Mouse (Mus musculus) intestine, embryonic 14.5 days (tissue): Measurements from ENCODE around the gene Dhodh. TPM values are rescaled to one million over a fixed set of nuclear protein-coding genes. Genes with fewer than 3 reads are reported as not detected.

ENCODE experiments used
- ATAC-seq: fragments of 200-750 bp; cut with Nextera tagmentation; replicated peaks from 2 replicates; pipeline ENCODE4 v1.8.0; 2017; ENCODE audit warnings: low read depth, moderate number of reproducible peaks, moderate TSS enrichment, moderate library complexity; ENCODE audit not compliant: low FRiP score, low TSS enrichment
- DNase-seq: peaks from one replicate; pipeline ENCODE4 v3.0.0-alpha.2; 2018; ENCODE audit warnings: low spot score
- H3K27ac ChIP-seq: fragments of 300-500 bp; sonication (generic); 2 replicates; pipeline ENCODE4 v1.5.1; 2014; ENCODE audit warnings: low read depth, mild to moderate bottlenecking, control low read depth
- H3K27me3 ChIP-seq: fragments of 300-500 bp; sonication (generic); replicated peaks from 2 replicates; pipeline ENCODE4 v1.6.1; 2014; ENCODE audit warnings: low read length, control low read depth; ENCODE audit not compliant: control insufficient read depth, insufficient read depth
- H3K36me3 ChIP-seq: fragments of 300-500 bp; sonication (generic); 2 replicates; pipeline ENCODE4 v1.6.1; 2014; ENCODE audit warnings: low read length, control low read depth; ENCODE audit not compliant: control insufficient read depth, insufficient read depth
- H3K4me1 ChIP-seq: fragments of 300-500 bp; sonication (generic); replicated peaks from 2 replicates; pipeline ENCODE4 v1.6.1; 2014; ENCODE audit warnings: low read length, control low read depth, mixed read lengths; ENCODE audit not compliant: control insufficient read depth, insufficient read depth
- H3K4me2 ChIP-seq: fragments of 300-500 bp; sonication (generic); 2 replicates; pipeline ENCODE4 v1.6.1; 2014; ENCODE audit warnings: low read length
- H3K4me3 ChIP-seq: fragments of 300-500 bp; sonication (generic); 2 replicates; pipeline ENCODE4 v1.5.1; 2014; ENCODE audit warnings: low read depth, low read length, control low read depth, mixed read lengths
- H3K9ac ChIP-seq: fragments of 300-500 bp; sonication (generic); 2 replicates; pipeline ENCODE4 v1.6.1; 2014; ENCODE audit warnings: mild to moderate bottlenecking, low read length
- H3K9me3 ChIP-seq: fragments of 300-500 bp; sonication (generic); 2 replicates; pipeline ENCODE4 v1.6.1; 2016; ENCODE audit warnings: low read length, control low read depth; ENCODE audit not compliant: control insufficient read depth
- WGBS: fragments of 180-500 bp; shearing (Covaris S2); extraction: QIAGEN DNeasy Blood & Tissue Kit; methylation state at CpG from one replicate; pipeline ENCODE4 v1.1.7; 2014; 5-methylcytosine and 5-hydroxymethylcytosine counted together
- polyA plus RNA-seq: library from polyadenylated mRNA; unstranded; fragments of >200 nt; fragmentation: Nextera tagmentation; extraction: Ambion mirVana; gene quantifications from 2 replicates; pipeline ENCODE4 v1.2.1, GENCODE M21; 2014

The Dhodh gene
- polyA plus RNA-seq, 1 experiment from 2014 or later, result 58.8 TPM

DNA sequence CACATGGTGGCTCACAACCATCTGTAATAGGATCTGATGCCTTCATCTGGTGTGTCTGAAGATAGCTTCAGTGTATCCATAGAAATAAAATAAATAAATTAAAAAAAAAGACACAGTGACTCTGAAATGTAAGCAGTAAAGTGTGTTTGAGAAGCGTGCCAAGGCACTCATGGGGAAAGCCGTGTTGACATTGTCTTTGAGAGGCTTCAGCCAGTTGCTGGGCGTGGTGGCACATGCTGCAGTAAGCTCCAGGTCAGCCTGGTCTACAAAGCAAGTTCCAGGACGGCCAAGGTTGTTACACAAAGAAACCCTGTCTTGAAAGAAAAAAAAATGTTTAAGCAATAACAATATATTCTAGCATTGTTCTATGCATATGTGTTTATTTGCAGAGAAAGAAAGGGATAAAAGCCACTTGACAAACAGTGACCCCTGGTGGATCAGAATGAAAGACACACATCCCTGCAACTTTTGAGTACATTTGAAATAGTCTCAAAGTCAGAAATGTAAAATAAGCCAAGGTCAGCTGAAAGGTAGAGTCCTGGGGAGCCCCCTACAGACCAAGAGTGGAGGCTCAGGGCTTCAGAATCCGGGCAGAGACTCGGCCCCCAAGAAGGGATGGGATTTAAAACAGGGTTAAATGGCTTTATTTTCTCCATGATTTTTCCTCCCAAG, 15.2 kb downstream of the Dhodh start:
- H3K4me3 ChIP-seq, result no peak overlapping the region
- H3K9ac ChIP-seq, result no peak overlapping the region
- H3K9me3 ChIP-seq, result no peaks in the 10 kb centered on the region
- H3K4me1 ChIP-seq, result no peaks in the 10 kb centered on the region
- no peaks in the 10 kb centered on the region for H3K27me3 ChIP-seq
- ATAC-seq, result no peak
- no peak for DNase-seq
- H3K4me2 ChIP-seq, result no peak overlapping the region
- WGBS, result 74% methylated on average over 6 of the region's 6 CpGs
- no peak overlapping the region for H3K27ac ChIP-seq
- H3K36me3 ChIP-seq, result peaks cover 39% of the 10 kb centered on the region

- no peak overlapping the region for H3K4me3 ChIP-seq
- no peak for ATAC-seq
- DNase-seq, result no peak
- no peak overlapping the region for H3K27ac ChIP-seq
- H3K27me3 ChIP-seq, result no peaks in the 10 kb centered on the region
- WGBS, result 78% methylated on average over 5 of the region's 5 CpGs
- no peaks in the 10 kb centered on the region for H3K4me1 ChIP-seq
- H3K9me3 ChIP-seq, result no peaks in the 10 kb centered on the region
- H3K9ac ChIP-seq, result no peak overlapping the region
- H3K4me2 ChIP-seq, result no peak overlapping the region
- H3K36me3 ChIP-seq, result peaks cover 36% of the 10 kb centered on the region
Observed at GRCm38 (mm10) chr8:109592164-109592563, 16.3 kb downstream of the Dhodh start.

GRCm38 (mm10) chr8:109591367-109591766, 17.1 kb downstream of the Dhodh start:
- no peak overlapping the region for H3K27ac ChIP-seq
- peaks cover 33% of the 10 kb centered on the region for H3K36me3 ChIP-seq
- no peak for DNase-seq
- H3K4me3 ChIP-seq, result no peak overlapping the region
- no peak overlapping the region for H3K9ac ChIP-seq
- H3K4me2 ChIP-seq, result no peak overlapping the region
- ATAC-seq, result no peak
- H3K27me3 ChIP-seq, result no peaks in the 10 kb centered on the region
- no peaks in the 10 kb centered on the region for H3K9me3 ChIP-seq
- H3K4me1 ChIP-seq, result no peaks in the 10 kb centered on the region
- 85% methylated on average over 3 of the region's 3 CpGs for WGBS

DNA sequence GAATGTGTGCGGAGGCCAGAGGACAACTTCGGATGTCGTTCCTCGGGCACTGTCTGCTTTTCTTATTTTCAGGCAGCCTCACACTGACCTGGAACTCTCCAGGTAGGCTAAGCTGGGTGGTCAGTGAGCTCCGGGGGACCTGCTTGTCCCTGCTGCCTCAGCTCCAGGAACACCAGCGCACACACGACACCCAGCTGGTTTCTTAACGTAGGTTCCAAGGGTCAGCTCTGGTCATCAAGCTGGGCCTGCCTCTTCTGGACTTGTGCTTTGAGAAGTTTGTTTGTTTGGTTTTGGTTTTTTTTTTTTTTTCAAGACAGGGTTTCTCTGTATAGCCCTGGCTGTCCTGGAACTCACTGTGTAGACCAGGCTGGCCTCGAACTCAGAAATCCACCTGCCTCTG, 17.6 kb downstream of the Dhodh start:
- ATAC-seq (no peak), DNase-seq (no peak)
- Histone ChIP-seq H3K9ac (no peak overlapping the region), H3K9me3 (no peaks in the 10 kb centered on the region), H3K4me2 (no peak overlapping the region), H3K27me3 (no peaks in the 10 kb centered on the region), H3K27ac (no peak overlapping the region), H3K4me3 (no peak overlapping the region), H3K36me3 (peaks cover 33% of the 10 kb centered on the region), H3K4me1 (no peaks in the 10 kb centered on the region)
- WGBS, result 87% methylated on average over 9 of the region's 9 CpGs

GRCm38 (mm10) chr8:109586972-109587504, 21.4 kb downstream of the Dhodh start:
- Histone ChIP-seq H3K36me3 (peaks cover 5% of the 10 kb centered on the region), H3K9ac (no peak overlapping the region), H3K9me3 (no peaks in the 10 kb centered on the region), H3K4me1 (no peaks in the 10 kb centered on the region), H3K4me2 (no peak overlapping the region), H3K27ac (no peak overlapping the region), H3K4me3 (no peak overlapping the region), H3K27me3 (no peaks in the 10 kb centered on the region)
- DNase-seq, result no peak
- ATAC-seq, result no peak
- WGBS, result 52% methylated on average over 7 of the region's 7 CpGs

DNA sequence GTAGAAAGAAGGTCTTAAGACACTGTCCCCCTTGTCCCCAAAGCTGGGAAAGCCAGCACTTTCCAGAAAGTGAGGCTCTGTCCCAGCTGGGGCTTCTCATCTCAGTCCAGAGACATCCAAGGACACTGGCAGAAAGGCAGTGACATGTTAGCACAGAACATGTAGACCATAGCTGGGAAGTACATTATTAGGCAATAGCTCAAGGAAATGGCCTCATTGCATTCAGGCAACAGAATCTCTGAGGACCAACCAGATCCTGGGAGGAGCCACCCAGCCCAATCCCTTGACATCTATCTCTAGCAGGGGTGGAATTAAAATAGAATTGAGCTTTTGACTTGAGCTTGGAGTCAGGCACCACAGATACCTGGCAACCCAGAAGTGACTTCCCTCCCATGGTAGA, 22.8 kb downstream of the Dhodh start:
- Histone ChIP-seq H3K27me3 (no peaks in the 10 kb centered on the region), H3K4me1 (no peaks in the 10 kb centered on the region), H3K9me3 (no peaks in the 10 kb centered on the region), H3K36me3 (no peaks in the 10 kb centered on the region), H3K9ac (no peak overlapping the region), H3K4me3 (no peak overlapping the region), H3K4me2 (no peak overlapping the region), H3K27ac (no peak overlapping the region)
- DNase-seq, result no peak
- no peak for ATAC-seq

GRCm38 (mm10) chr8:109584830-109585229, 23.6 kb downstream of the Dhodh start:
- Histone ChIP-seq H3K9ac (no peak overlapping the region), H3K27me3 (no peaks in the 10 kb centered on the region), H3K36me3 (no peaks in the 10 kb centered on the region), H3K9me3 (no peaks in the 10 kb centered on the region), H3K4me1 (no peaks in the 10 kb centered on the region), H3K4me3 (no peak overlapping the region), H3K27ac (no peak overlapping the region), H3K4me2 (no peak overlapping the region)
- WGBS, result 73% methylated on average over 3 of the region's 3 CpGs
- ATAC-seq (no peak), DNase-seq (no peak)

DNA sequence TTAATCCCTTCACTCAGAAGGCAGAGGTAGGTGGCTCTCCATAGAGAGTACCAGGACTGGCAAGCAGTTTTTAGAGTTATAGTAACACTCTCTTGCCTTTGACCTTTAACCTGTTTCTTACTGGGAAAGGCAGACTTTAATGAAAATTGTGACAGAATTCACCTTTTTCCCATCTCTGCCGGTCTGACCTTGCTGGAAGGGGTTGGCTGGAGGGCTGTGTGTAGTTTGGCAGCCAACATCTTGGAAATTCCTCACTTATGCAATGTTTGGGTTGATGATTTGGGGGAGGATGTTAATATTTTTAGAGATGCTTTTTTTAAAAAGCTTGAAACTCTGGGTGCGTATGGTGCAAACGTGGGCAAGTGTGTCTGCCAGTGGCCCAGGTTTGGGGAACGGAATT, 24.2 kb downstream of the Dhodh start:
- Histone ChIP-seq H3K27ac (no peak overlapping the region), H3K27me3 (no peaks in the 10 kb centered on the region), H3K9ac (no peak overlapping the region), H3K4me3 (no peak overlapping the region), H3K4me1 (no peaks in the 10 kb centered on the region), H3K9me3 (no peaks in the 10 kb centered on the region), H3K36me3 (no peaks in the 10 kb centered on the region), H3K4me2 (no peak overlapping the region)
- no peak for ATAC-seq
- DNase-seq, result no peak
- WGBS, result 76% methylated on average over 4 of the region's 4 CpGs

- ATAC-seq (no peak), DNase-seq (no peak)
- Histone ChIP-seq H3K4me3 (no peak within 1 kb of the TSS), H3K4me1 (no peaks in the 10 kb centered on the region), H3K4me2 (no peak within 1 kb of the TSS), H3K9me3 (no peaks in the 10 kb centered on the region), H3K9ac (no peak within 1 kb of the TSS), H3K27me3 (no peaks in the 10 kb centered on the region), H3K27ac (no peak within 1 kb of the TSS), H3K36me3 (no peaks in the 10 kb centered on the region)
- WGBS, result 69% methylated on average over 8 of the region's 8 CpGs
Observed at GRCm38 (mm10) chr8:109578900-109579301, 29.6 kb downstream of the Dhodh start, which contains the start of gene Hp. TSS of gene Hp (minus strand) at chr8:109579172.
